Mouse (Mus musculus) frontal cortex, adult 2 months (tissue): ENCODE data around the gene Capsl. TPM values are rescaled to one million over a fixed set of nuclear protein-coding genes. Genes with fewer than 3 reads are reported as not detected.

Experiments
- DNase-seq, 2 experiments: peaks; one replicate each; pipeline ENCODE4 v3.0.0; 2022; ENCODE audit warnings: low spot score in 1 of 2; ENCODE audit errors: extremely low spot score in 1 of 2
- polyA plus RNA-seq: library from polyadenylated mRNA; depleted of rRNA; stranded (reverse); fragments of >200 nt; gene quantifications from 2 replicates; pipeline ENCODE4 v1.2.3, GENCODE M21; 2012; rRNA removed

The Capsl gene
- polyA plus RNA-seq, result 3.0 and 3.3 TPM in 2 replicates

DNA sequence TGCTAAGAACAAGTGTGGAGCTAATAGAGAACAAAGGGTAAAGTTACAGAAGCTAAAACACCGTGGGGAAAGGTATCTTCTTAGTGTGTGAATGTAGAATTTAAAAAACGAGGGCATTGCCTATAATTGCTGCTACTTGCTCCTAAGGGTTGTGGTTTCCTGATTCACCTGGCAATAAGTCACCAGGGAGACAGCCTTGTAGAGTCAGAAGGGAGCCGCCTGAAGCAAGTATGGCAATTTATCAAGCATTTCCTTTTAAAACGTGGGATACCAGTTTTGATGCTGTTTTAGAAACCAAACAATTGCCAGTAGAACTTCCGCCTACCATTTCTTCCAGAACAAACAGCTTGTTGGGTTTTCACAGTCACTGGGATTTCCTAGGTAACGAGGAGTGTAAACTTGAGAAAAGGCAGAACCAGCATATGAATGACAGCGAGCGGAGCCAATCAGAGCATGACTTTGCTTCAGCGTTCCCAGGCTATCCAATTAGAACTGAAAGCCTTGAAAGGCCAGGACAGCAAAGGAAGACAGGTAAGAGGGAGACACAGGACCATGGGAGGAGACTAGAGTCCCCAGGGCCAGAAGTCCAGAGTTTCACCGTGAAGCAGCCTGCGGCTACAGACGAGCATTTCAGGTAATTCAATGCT, at the start of gene Capsl:
TSS of gene Capsl (plus strand) at position 495 of the 647 bp plus-strand sequence.
- DNase-seq, result peak; percentile 20 to 81

DNA sequence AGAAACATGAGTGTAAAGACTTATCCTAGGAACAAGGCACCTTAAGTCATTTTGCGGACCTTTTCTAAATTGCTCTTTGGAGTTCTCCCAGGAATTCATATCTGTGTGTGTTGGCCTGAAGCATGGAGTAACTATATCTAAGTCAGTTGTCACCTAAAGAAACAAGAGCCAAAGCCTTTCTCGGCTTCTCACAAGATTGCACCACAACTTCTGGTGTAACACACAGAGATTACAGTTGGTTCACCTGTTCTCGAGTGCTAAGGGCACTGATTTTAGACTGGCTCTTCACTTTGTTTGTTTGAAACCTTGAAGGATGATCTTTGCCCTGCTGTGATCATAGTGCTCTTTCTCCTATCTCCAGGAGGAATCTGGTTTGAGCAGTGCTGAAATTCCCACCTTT, 26.4 kb upstream of the Capsl start:
- DNase-seq, result no peak

DNA sequence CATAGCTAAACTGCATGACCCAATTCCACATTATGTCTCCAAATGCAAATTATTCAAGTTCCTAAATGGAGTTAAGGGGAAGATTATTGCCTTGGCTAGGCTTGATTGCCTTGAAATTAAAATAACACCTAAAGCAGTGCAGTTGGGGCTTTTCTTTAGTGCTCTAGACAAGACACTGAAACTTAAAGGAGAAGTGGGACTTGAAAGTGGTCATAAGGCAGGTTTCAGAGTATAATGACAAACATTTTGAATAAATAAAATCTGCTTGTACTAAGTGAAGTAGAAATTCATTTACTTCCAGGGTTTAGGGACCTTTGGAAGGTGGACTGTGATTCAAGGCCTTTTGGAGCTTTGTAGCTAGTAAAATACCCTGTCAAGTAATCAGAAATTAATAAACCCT, 14.7 kb upstream of the Capsl start:
- no peak for DNase-seq

DNA sequence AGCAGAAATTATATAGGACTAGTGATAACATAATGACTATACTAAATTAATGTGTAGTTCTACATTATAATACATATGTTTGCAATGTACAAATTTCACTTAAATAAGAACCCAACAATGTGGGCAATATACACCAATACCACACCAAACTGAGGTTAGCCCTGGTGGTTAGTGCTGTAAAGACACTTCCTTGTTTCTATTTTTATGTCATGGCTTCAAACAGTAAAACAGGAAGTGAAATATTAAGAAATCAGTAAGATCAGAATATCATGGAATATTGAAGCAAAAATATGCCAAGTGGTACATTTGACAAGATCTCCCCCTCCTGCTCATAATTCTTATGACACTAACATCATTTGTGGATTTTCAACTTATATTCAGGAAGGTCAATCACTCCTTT, 8.0 kb upstream of the Capsl start:
- DNase-seq, result no peak

DNA sequence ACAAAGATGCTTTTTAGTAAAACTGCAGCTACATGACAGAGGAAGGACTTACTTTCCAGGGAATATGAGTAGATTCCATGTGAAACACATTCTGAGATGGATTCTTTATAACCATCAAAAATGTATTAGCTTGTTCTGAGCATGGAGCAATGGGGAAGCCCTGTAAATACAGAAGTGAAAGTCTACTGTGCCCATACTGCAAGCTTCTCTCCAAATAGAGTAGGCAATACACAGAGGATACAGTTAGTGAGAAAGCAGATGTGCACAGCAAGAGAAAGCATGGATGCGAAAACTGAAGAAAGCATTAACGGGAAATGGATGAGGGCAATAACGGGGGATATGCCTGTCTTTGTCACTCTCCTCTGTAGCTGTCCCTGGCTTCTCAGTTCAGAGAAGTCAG, 6.0 kb upstream of the Capsl start:
- DNase-seq, result no peak

DNA sequence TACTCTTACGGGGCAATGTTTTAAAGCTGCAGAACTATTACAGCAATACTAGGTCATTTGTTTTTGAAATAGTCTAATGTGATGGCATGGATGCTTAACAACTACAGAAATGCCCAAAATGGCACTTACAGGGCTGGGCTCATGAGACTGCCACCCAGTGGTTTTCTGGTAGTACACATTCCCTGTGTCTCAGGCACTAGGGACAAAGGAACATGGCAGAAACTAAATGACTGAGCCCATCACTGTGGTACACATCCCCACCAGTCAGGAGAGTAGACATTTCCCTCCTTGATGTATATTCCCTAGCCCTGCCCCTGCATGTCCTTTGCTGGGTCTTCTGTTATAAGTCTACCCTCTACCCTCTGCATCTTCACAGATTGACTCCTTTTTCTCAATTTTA, 16.2 kb downstream of the Capsl start:
- no peak for DNase-seq

DNA sequence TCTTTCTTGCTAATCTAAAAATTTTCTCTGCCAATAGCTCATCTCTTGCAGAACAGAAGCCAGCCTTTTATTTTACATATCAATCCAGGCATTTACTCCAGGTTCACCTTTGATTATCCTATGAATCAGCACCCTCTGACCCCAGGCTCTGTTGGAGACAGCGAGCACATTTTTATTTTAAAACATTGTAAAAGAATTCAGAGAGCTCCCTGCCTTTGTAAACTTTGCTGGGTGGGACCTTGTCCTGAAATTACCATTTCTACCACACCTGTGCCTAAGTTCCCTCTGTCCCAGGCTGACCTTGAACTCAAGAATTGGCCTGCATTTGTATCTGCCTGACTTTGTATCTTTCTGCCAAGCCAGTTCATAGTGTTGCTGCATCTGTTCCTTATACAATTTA, 17.0 kb downstream of the Capsl start:
- no peak for DNase-seq

DNA sequence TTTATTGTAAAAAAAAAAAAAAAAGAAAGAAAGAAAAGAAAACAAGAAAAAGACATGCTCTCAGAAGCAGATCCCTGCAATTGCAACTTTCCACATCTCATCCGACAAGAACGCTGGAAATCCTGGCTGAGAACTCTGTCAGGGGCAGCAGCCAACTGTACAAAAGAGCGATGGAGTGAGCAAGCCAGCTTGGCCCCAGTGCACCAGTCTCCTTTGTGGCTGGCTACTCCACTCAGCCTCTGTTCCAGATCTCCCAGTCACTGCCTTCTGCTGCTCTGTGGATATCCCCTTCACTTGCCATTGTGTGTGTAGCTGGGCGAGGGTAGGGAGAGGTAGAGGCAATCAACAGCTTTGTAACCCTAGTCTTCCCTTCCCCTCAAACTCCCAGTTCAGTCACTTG, 18.4 kb downstream of the Capsl start:
- no peak for DNase-seq

DNA sequence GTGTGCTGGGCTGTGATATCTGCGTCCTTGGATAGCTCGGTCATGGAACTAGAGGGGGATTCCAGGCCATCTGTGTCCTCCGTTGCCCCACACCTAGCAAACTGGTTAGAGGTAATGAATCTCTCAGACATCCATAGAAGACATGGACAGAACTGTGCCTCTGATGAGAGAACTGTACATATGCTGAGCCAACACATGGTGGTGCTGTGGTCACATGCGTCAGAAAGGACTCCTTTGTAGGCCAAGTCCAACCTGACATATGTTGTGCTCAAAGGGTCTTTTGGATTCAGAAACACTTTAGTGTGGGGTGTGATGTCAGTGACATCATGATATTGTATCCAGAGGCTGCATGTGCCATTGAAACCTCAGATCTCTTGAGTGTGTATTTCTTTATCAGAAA, 19.4 kb downstream of the Capsl start:
- peak in 1 of 2 experiments; percentile 63 for DNase-seq

DNA sequence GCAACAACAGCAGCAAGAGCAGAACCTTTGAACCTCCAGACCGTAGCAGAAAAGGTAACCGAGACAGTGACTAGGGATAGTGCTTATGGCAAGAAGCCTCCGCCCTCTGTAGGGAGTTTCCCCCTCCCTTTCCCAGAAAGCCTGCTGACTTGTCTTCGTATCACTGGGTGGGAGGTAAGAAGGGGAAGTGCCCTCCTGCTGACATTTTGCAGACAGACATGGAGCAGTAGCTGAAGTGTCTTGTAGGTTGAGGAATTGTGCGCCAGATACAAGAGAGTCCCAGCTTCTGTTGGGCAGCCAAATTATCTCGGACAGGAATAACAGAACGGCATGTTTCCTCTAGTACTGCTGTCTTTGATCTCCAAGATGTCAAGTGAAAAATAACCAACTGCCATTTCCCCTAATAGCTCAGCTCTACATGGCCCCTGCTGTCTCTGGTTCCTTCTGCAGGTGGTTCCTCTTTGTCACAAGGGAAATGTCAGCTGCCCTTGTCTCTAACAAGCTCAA, 27.7 kb downstream of the Capsl start:
- no peak for DNase-seq

DNA sequence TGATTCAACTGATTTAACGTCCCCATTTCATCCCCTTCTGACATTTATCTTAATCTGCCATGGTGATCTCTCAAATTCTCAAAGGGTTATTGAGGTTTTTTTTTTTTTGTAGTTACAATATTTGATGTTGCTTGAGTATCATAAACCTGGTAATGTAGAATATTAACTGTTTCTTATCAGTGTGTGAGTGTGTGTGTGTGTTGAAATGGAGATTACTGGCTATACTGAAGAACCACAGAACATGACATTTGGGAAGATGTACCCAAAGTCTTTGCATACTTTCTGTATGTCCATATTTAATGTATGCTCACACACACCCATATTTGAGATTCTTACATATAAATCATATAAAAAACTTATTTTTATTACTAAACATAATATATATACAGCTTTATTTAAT, 28.2 kb downstream of the Capsl start:
- DNase-seq, result no peak

DNA sequence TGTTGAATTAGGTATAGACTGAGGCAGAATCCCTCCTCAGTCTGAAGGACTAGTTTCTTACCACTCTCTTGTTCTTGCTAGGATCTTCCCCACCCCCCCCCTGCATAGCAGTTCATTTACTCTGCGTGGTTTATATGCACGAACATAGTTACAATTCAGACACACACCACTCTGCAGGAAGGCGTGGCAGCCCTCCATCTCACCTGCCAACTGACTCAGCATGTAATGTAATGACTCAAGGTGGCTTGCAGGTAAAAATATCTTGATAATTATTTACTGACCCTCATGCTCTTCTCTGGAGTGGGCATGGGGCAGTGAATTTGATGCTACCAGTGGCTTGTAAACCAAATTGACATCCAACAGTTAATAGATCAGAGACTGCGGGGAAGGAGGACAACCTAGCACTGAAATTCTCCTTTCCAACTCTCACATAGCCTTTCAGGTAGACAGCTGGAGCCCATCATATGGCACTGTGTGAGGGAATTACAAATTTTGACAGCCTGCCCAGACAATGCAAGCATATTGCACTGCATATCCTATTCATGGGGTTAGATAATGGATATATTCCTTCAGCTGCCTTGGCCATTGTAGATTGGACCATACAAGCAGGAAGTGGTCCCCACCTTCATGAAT, 35.3 kb downstream of the Capsl start:
- no peak for DNase-seq

DNA sequence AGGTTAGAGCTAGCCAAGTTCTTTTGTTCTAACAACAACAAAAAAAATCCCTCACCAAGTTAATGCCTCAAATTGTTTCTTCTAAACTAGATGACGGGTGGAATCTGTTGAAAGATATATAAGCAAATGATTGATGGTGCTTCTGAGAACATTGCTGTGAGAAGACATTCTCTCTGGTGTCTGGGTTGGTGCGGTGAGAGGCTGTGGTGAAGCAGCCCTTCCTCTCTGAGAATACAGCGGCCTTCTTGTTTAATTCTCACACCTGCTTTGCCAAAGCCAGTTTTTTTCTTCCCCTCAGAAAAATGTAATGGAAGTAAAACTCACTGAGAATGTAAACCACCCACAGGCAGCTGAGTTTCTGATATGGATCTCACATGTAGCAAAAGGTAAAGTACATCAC, 36.3 kb downstream of the Capsl start:
- no peak for DNase-seq

DNA sequence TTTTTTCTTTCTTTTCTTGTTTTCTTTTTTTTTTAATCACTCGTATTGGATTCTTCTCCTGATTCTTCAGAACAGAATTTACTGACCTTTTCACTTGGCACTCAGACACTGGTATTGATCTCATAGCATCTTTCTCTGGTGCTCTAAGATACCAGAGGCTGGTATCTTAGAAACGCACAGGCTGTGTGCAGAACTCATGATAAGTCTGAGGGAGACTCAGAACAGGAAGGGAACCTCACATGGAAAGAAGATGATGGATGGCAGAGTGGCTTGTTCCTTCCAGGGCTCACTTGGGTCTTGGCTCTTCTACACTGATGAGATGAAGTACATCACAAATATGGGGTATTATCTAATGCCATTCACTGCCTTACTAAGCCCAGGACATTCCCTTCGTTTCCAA, 36.8 kb downstream of the Capsl start:
- DNase-seq, result no peak

DNA sequence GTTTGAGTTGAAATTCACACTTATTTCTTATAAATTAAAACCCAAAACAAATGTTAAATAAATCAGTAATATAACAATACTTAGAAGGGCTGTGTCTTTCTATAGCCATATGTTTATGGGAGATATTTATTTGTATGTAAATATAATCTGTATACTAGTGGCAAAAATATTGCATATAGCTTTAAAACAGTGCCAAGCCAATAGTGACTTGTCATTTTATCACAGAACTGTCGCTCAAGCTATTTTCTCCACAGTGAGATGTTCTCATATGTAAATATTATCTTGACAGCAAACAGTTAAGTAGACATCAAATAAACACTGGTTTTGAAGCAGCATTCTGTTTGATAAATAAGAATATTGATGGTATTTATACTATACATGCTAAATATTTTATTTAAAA, 37.4 kb downstream of the Capsl start:
- no peak for DNase-seq

DNA sequence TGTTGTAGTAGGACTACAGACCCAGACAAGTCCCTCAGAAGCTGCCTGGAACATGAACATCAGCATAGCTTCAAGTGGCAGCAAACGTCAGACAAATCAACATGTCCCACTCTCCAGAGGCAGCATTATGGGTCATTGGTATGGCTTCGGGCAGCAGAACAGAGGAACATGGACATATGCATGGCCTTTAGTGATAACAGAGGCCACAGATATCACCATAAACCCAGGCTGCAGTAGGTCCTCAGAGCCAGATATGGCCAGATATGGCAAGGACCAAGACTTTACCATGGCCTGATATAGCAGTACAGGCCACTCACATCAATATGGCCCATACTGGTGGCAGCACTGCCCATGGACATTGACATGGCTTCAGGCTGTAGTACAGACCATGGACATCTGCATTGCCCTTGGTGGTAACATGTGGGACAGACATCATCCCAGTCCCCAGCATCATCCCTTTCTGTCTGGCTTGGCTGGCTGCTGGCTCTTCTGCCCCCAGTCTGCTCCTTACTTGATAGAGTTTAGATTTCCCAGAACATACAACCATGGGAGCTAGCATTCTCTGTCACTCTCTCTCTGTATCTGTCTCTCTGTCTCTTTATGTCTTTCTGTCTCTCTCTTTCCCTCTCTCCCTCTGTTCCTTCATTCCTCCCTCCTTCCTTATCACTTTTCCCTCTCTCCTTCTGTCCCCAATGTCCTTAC, 53.7 kb downstream of the Capsl start:
- no peak for DNase-seq

DNA sequence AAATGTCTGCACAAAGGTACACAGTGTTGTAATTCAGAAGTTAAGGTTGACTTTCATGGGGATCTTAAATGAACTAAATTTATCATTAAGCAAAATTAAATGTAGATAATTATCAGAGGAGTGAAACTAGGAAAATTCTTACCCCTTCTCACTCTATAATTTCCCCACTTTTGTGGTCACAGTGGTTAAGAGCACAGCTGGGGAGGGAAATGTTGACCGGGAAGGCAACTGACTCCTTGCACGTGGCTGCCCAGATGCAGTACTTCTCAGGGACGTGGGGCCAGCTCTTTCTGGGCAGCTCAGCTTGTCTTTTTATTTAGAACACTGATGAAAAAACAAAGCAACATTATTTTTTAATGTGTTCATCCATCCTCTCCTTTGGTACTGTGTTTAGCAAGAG, 56.2 kb downstream of the Capsl start:
- DNase-seq, result no peak

Other genes with a start within 250 kb of the Capsl start
- not detected in 2 replicates for gene Ugt3a1, start 159.1 kb upstream of the Capsl start, polyA plus RNA-seq
- gene Ugt3a2, start 100.5 kb upstream of the Capsl start, polyA plus RNA-seq, result 0.06 TPM in 1 of 2 replicates, not detected in the other
- gene Il7r, start 94.1 kb downstream of the Capsl start, polyA plus RNA-seq, result 0.24 and 0.27 TPM in 2 replicates